Mouse (Mus musculus) C2C12 (cell line): ENCODE results near the gene Wbp2nl. TPM values are rescaled to one million over a fixed set of nuclear protein-coding genes. Genes with fewer than 3 reads are reported as not detected.

ENCODE experiments used
- H3K27me3 ChIP-seq: one replicate; pipeline ENCODE4 v1.6.1; 2011; ENCODE audit not compliant: control insufficient read depth, insufficient read depth, insufficient read length
- H3K36me3 ChIP-seq: one replicate; pipeline ENCODE4 v1.6.1; 2011; ENCODE audit not compliant: control insufficient read depth, insufficient read depth
- H3K4me3 ChIP-seq: one replicate; pipeline ENCODE4 v1.5.1; 2011; ENCODE audit warnings: mild to moderate bottlenecking, control low read depth; ENCODE audit not compliant: poor library complexity, insufficient read depth, severe bottlenecking
- H3K79me2 ChIP-seq: one replicate; pipeline ENCODE4 v1.6.1; 2011; ENCODE audit not compliant: control insufficient read depth, insufficient read depth
- H3K79me3 ChIP-seq: one replicate; pipeline ENCODE4 v1.6.1; 2011; ENCODE audit warnings: low read depth, control low read depth
- H3ac ChIP-seq: one replicate; pipeline ENCODE3; 2011; ENCODE audit warnings: low read depth; ENCODE audit not compliant: control insufficient read depth, insufficient read length
- CEBPB ChIP-seq: IDR thresholded peaks from one replicate; pipeline ENCODE4 v1.6.1; 2011; ENCODE audit warnings: low read depth, mild to moderate bottlenecking, control low read depth, moderate library complexity
- CTCF ChIP-seq: IDR thresholded peaks from one replicate; pipeline ENCODE4 v1.5.1; 2011; ENCODE audit not compliant: control insufficient read depth, insufficient read depth, insufficient read length
- FOSL1 ChIP-seq: IDR thresholded peaks from one replicate; pipeline ENCODE4 v1.8.0; 2011; ENCODE audit warnings: mild to moderate bottlenecking, low read length; ENCODE audit not compliant: poor library complexity, insufficient read depth, severe bottlenecking
- MAX ChIP-seq: IDR thresholded peaks from one replicate; pipeline ENCODE4 v1.6.1; 2011; ENCODE audit warnings: mild to moderate bottlenecking, control low read depth
- MYOD1 ChIP-seq: IDR thresholded peaks from one replicate; pipeline ENCODE4 v1.6.1; 2011; ENCODE audit warnings: low read depth; ENCODE audit not compliant: control insufficient read depth, insufficient read length
- MYOG ChIP-seq: IDR thresholded peaks from one replicate; pipeline ENCODE4 v1.6.1; 2011; ENCODE audit not compliant: control insufficient read depth, insufficient read length; ENCODE audit errors: extremely low read depth
- USF1 ChIP-seq: IDR thresholded peaks from one replicate; pipeline ENCODE4 v1.6.1; 2011; ENCODE audit warnings: low read depth, mild to moderate bottlenecking, control low read depth, moderate library complexity
- polyA plus RNA-seq: library from polyadenylated mRNA; unstranded; fragments of >200 nt; fragmentation: generic; extraction: Trizol; gene quantifications from one replicate; pipeline ENCODE4 v1.2.1, GENCODE M21; 2012; ENCODE audit warnings: missing spikeins

Wbp2nl gene
- polyA plus RNA-seq, 1 experiment = not detected

- Histone ChIP-seq H3K36me3 (peaks cover 2% of the 10 kb centered on the region), H3K79me2 (peaks cover 17% of the 10 kb centered on the region), H3K79me3 (peaks cover 12% of the 10 kb centered on the region), H3K27me3 (no peaks in the 10 kb centered on the region), H3ac (no peak overlapping the region), H3K4me3 (no peak overlapping the region)
- TF ChIP-seq FOSL1 = no peak
- TF ChIP-seq MYOG = no peak
- no peak for TF ChIP-seq CTCF
- TF ChIP-seq USF1 = no peak
- no peak for TF ChIP-seq CEBPB
These were observed 43.8 kb downstream of the Wbp2nl start for GRCm38 (mm10) chr15:82342543-82342935.

- Histone ChIP-seq H3K4me3 (no peak overlapping the region), H3K27me3 (no peaks in the 10 kb centered on the region), H3K79me2 (peaks cover 24% of the 10 kb centered on the region), H3K79me3 (peaks cover 13% of the 10 kb centered on the region), H3ac (no peak overlapping the region), H3K36me3 (peaks cover 12% of the 10 kb centered on the region)
- TF ChIP-seq MYOG (no peak), CTCF (no peak), MYOD1 (no peak), FOSL1 (no peak), CEBPB (no peak), USF1 (no peak), MAX (no peak)
These were observed 44.9 kb downstream of the Wbp2nl start for GRCm38 (mm10) chr15:82343368-82344287.

- Histone ChIP-seq H3K79me2 (peaks cover 25% of the 10 kb centered on the region), H3K4me3 (no peak overlapping the region), H3ac (no peak overlapping the region), H3K36me3 (peaks cover 25% of the 10 kb centered on the region), H3K79me3 (peaks cover 13% of the 10 kb centered on the region), H3K27me3 (no peaks in the 10 kb centered on the region)
- TF ChIP-seq USF1 = no peak
- TF ChIP-seq CTCF = no peak
- TF ChIP-seq MYOD1 = no peak
- no peak for TF ChIP-seq MYOG
- no peak for TF ChIP-seq MAX
- TF ChIP-seq FOSL1 = no peak
- no peak for TF ChIP-seq CEBPB
These were observed 46.2 kb downstream of the Wbp2nl start for GRCm38 (mm10) chr15:82344971-82345370.

- Histone ChIP-seq H3ac (peak overlapping the region; percentile 76), H3K36me3 (peaks cover 35% of the 10 kb centered on the region), H3K79me3 (peaks cover 16% of the 10 kb centered on the region), H3K27me3 (no peaks in the 10 kb centered on the region), H3K4me3 (peak overlapping the region; percentile 60), H3K79me2 (peaks cover 35% of the 10 kb centered on the region)
- TF ChIP-seq MAX (peak; percentile 36), CTCF (no peak), USF1 (peak; percentile 85), MYOG (no peak)
These were observed 47.2 kb downstream of the Wbp2nl start for GRCm38 (mm10) chr15:82345820-82346470.

- H3ac ChIP-seq = peak overlapping the region; percentile 58
- H3K36me3 ChIP-seq = peaks cover 40% of the 10 kb centered on the region
- H3K79me2 ChIP-seq = peaks cover 43% of the 10 kb centered on the region
- peak overlapping the region; percentile 60 for H3K4me3 ChIP-seq
- TF ChIP-seq MYOD1 = no peak
- no peaks in the 10 kb centered on the region for H3K27me3 ChIP-seq
- H3K79me3 ChIP-seq = peaks cover 19% of the 10 kb centered on the region
These were observed 48.0 kb downstream of the Wbp2nl start for GRCm38 (mm10) chr15:82346580-82347302.
